Mouse (Mus musculus): Measurements from ENCODE around the gene Usp43. TPM values are rescaled to one million over a fixed set of nuclear protein-coding genes. Genes with fewer than 3 reads are reported as not detected.

The Usp43 gene
- polyA plus RNA-seq, 1 experiment from 2014 or later = 0.78 TPM

- Histone ChIP-seq H3K4me1 (no peaks in the 10 kb centered on the region; the same call in 1 of the 2 replicates), H3K36me3 (replicated peaks) (no peaks in the 10 kb centered on the region), H3K9me3 (no peaks in the 10 kb centered on the region), H3K27ac (no peak overlapping the region), H3K4me3 (no peak overlapping the region), H3K27me3 (ENCODE audit: poor library complexity, severe bottlenecking) (no peaks in the 10 kb centered on the region)
- no peak for DNase-seq (ENCODE audit: extremely low spot score, low spot score)
- WGBS = 75% methylated on average over 12 of the region's 12 CpGs
These were observed 93.4 kb downstream of the Usp43 start for GRCm38 (mm10) chr11:67828360-67829059.

- no peaks in the 10 kb centered on the region for H3K36me3 ChIP-seq (replicated peaks)
- H3K4me3 ChIP-seq = no peak overlapping the region
- no peaks in the 10 kb centered on the region for H3K9me3 ChIP-seq
- peaks cover 9% of the 10 kb centered on the region for H3K4me1 ChIP-seq
- no peaks in the 10 kb centered on the region for H3K27me3 ChIP-seq (ENCODE audit: poor library complexity, severe bottlenecking)
- H3K27ac ChIP-seq = no peak overlapping the region
- WGBS = 89% methylated on average over 6 of the region's 6 CpGs
- DNase-seq (ENCODE audit: extremely low spot score, low spot score) = no peak
These were observed 100.4 kb downstream of the Usp43 start for GRCm38 (mm10) chr11:67821560-67821959.

- peak; percentile 56 for DNase-seq (ENCODE audit: extremely low spot score, low spot score)
- Histone ChIP-seq H3K36me3 (replicated peaks) (no peaks in the 10 kb centered on the region), H3K27ac (no peak overlapping the region), H3K9me3 (no peaks in the 10 kb centered on the region), H3K4me1 (peaks cover 9% of the 10 kb centered on the region), H3K4me3 (no peak overlapping the region), H3K27me3 (ENCODE audit: poor library complexity, severe bottlenecking) (no peaks in the 10 kb centered on the region)
- 20% methylated on average over 4 of the region's 4 CpGs for WGBS
These were observed 101.7 kb downstream of the Usp43 start for GRCm38 (mm10) chr11:67820221-67820620.

GRCm38 (mm10) chr11:67819604-67820003, 102.3 kb downstream of the Usp43 start:
- H3K9me3 ChIP-seq = no peaks in the 10 kb centered on the region
- peak; percentile 29 for DNase-seq (ENCODE audit: extremely low spot score, low spot score)
- no peak overlapping the region; the same call in 1 of the 2 replicates for H3K27ac ChIP-seq

GRCm38 (mm10) chr11:67811535-67811934, 110.4 kb downstream of the Usp43 start:
- Histone ChIP-seq H3K9me3 (no peaks in the 10 kb centered on the region), H3K27ac (no peak overlapping the region), H3K27me3 (ENCODE audit: poor library complexity, severe bottlenecking) (no peaks in the 10 kb centered on the region), H3K36me3 (replicated peaks) (no peaks in the 10 kb centered on the region), H3K4me1 (no peaks in the 10 kb centered on the region), H3K4me3 (no peak overlapping the region)
- 82% methylated on average over 6 of the region's 6 CpGs for WGBS
- DNase-seq (ENCODE audit: extremely low spot score, low spot score) = no peak

More at GRCm38 (mm10) chr11:67819604-67820003, 102.3 kb downstream of the Usp43 start:
- Histone ChIP-seq H3K4me3 (peak overlapping the region; percentile 9; the same call in 1 of the 2 replicates), H3K4me1 (peaks cover 9% of the 10 kb centered on the region), H3K36me3 (replicated peaks) (no peaks in the 10 kb centered on the region), H3K27me3 (ENCODE audit: poor library complexity, severe bottlenecking) (no peaks in the 10 kb centered on the region)
- WGBS = 18% methylated on average over 5 of the region's 5 CpGs

- H3K27me3 ChIP-seq (ENCODE audit: poor library complexity, severe bottlenecking) = no peaks in the 10 kb centered on the region
- no peaks in the 10 kb centered on the region for H3K4me1 ChIP-seq
- WGBS = 83% methylated on average over 5 of the region's 5 CpGs
- H3K36me3 ChIP-seq (replicated peaks) = no peaks in the 10 kb centered on the region
- no peak for DNase-seq (ENCODE audit: extremely low spot score, low spot score)
- H3K9me3 ChIP-seq = no peaks in the 10 kb centered on the region
- H3K4me3 ChIP-seq = no peak overlapping the region
- H3K27ac ChIP-seq = no peak overlapping the region
These were observed 113.9 kb downstream of the Usp43 start for GRCm38 (mm10) chr11:67808051-67808450.

- WGBS = 89% methylated on average over 11 of the region's 11 CpGs
- H3K9me3 ChIP-seq = no peaks in the 10 kb centered on the region
- no peak overlapping the region for H3K4me3 ChIP-seq
- no peaks in the 10 kb centered on the region for H3K27me3 ChIP-seq (ENCODE audit: poor library complexity, severe bottlenecking)
- no peak overlapping the region for H3K27ac ChIP-seq
- H3K4me1 ChIP-seq = no peaks in the 10 kb centered on the region
- no peaks in the 10 kb centered on the region for H3K36me3 ChIP-seq (replicated peaks)
- no peak for DNase-seq (ENCODE audit: extremely low spot score, low spot score)
These were observed 114.9 kb downstream of the Usp43 start for GRCm38 (mm10) chr11:67806832-67807597.

- 91% methylated on average over 1 of the region's 1 CpGs for WGBS
- no peaks in the 10 kb centered on the region for H3K9me3 ChIP-seq
These were observed 116.4 kb downstream of the Usp43 start for GRCm38 (mm10) chr11:67805538-67805937.

More at GRCm38 (mm10) chr11:67805538-67805937, 116.4 kb downstream of the Usp43 start:
- Histone ChIP-seq H3K36me3 (replicated peaks) (no peaks in the 10 kb centered on the region), H3K4me1 (no peaks in the 10 kb centered on the region), H3K4me3 (no peak overlapping the region), H3K27ac (no peak overlapping the region), H3K27me3 (ENCODE audit: poor library complexity, severe bottlenecking) (no peaks in the 10 kb centered on the region)
- no peak for DNase-seq (ENCODE audit: extremely low spot score, low spot score)

Other genes with a start within 250 kb of the Usp43 start
- not detected in 2 replicates for gene Rcvrn, start 226.8 kb downstream of the Usp43 start, polyA plus RNA-seq (2016; fragmentation: Nextera tagmentation; extraction: Ambion mirVana)
- not detected in 2 replicates for gene Glp2r, start 151.0 kb downstream of the Usp43 start, polyA plus RNA-seq (2016; fragmentation: Nextera tagmentation; extraction: Ambion mirVana)
- gene Gsg1l2, start 147.5 kb downstream of the Usp43 start, polyA plus RNA-seq (2016; fragmentation: Nextera tagmentation; extraction: Ambion mirVana) = not detected in 2 replicates
- not detected in 2 replicates for gene Dhrs7c, start 124.0 kb downstream of the Usp43 start, polyA plus RNA-seq (2016; fragmentation: Nextera tagmentation; extraction: Ambion mirVana)
- gene Cfap52, start 43.5 kb upstream of the Usp43 start, polyA plus RNA-seq (2016; fragmentation: Nextera tagmentation; extraction: Ambion mirVana) = 0.57 and 0.74 TPM in 2 replicates
- gene Stx8, start 44.0 kb upstream of the Usp43 start, polyA plus RNA-seq (2016; fragmentation: Nextera tagmentation; extraction: Ambion mirVana) = 46.8 and 47.2 TPM in 2 replicates